Mouse (Mus musculus) spleen, embryonic (tissue): ENCODE results near the gene Igfbp1.
"Not testable (repeated sequence)": the region's sequence is repeated elsewhere in the genome, so short reads cannot be mapped to it uniquely, and the experiment has no call there.

Source experiments
- CTCF ChIA-PET: fragments of 350-600 bp; sonication (Branson Sonifier 250); formaldehyde crosslinking; loops from one replicate; lab custom pipeline; 2022; lab: Charles Lee

Igfbp1 gene

GRCm38 (mm10) chr11:7194432-7195311 lies 2.9 kb upstream of the Igfbp1 start:
- CTCF ChIA-PET, result interaction anchor here (0.6 kb wide), 1 partner anchor 79 kb away, joined by 3 read pairs; no protein-coding TSS in a partner anchor

GRCm38 (mm10) chr11:7195312-7195685 lies 2.3 kb upstream of the Igfbp1 start:
- CTCF ChIA-PET, result interaction anchor here (0.6 kb wide), 1 partner anchor 78 kb away, joined by 3 read pairs; no protein-coding TSS in a partner anchor

- CTCF ChIA-PET, result no interaction called here
These were observed 424 bp downstream of the Igfbp1 start for GRCm38 (mm10) chr11:7198006-7198405.

- CTCF ChIA-PET, result no interaction called here
These were observed 1.1 kb downstream of the Igfbp1 start for GRCm38 (mm10) chr11:7198481-7199256.

GRCm38 (mm10) chr11:7199736-7200392 lies 2.3 kb downstream of the Igfbp1 start:
- CTCF ChIA-PET, result no interaction called here

GRCm38 (mm10) chr11:7200393-7200783 lies 2.8 kb downstream of the Igfbp1 start:
- CTCF ChIA-PET, result no interaction called here

GRCm38 (mm10) chr11:7202206-7202605 lies 4.6 kb downstream of the Igfbp1 start:
- CTCF ChIA-PET, result no interaction called here

GRCm38 (mm10) chr11:7203846-7204245 lies 6.3 kb downstream of the Igfbp1 start:
- CTCF ChIA-PET, result no interaction called here

- CTCF ChIA-PET, result no interaction called here
These were observed 12.8 kb downstream of the Igfbp1 start for GRCm38 (mm10) chr11:7210343-7210742.

GRCm38 (mm10) chr11:7211211-7211610 lies 13.6 kb downstream of the Igfbp1 start:
- CTCF ChIA-PET, result no interaction called here

- CTCF ChIA-PET, result no interaction called here
These were observed 14.7 kb downstream of the Igfbp1 start for GRCm38 (mm10) chr11:7212126-7212798.

GRCm38 (mm10) chr11:7213161-7213500 lies 15.5 kb downstream of the Igfbp1 start:
- CTCF ChIA-PET, result no interaction called here

- CTCF ChIA-PET, result no interaction called here
These were observed 16.1 kb downstream of the Igfbp1 start, which contains the start of gene Igfbp3 for GRCm38 (mm10) chr11:7213501-7214341. Gene Igfbp3, minus strand, starts transcription at chr11:7213923.

GRCm38 (mm10) chr11:7214342-7214660 lies 16.7 kb downstream of the Igfbp1 start:
- CTCF ChIA-PET, result no interaction called here

- CTCF ChIA-PET, result no interaction called here
These were observed 17.2 kb downstream of the Igfbp1 start for GRCm38 (mm10) chr11:7214761-7215160.

GRCm38 (mm10) chr11:7215703-7216102 lies 18.1 kb downstream of the Igfbp1 start:
- CTCF ChIA-PET, result no interaction called here

- CTCF ChIA-PET, result not testable (repeated sequence)
These were observed 24.2 kb downstream of the Igfbp1 start for GRCm38 (mm10) chr11:7221826-7222225.

GRCm38 (mm10) chr11:7226200-7226599 lies 28.6 kb downstream of the Igfbp1 start:
- CTCF ChIA-PET, result no interaction called here

- CTCF ChIA-PET, result interaction anchor here (0.6 kb wide), 1 partner anchor 814 kb away, joined by 5 read pairs; no protein-coding TSS in a partner anchor
These were observed 29.4 kb downstream of the Igfbp1 start for GRCm38 (mm10) chr11:7226810-7227550.

- CTCF ChIA-PET, result no interaction called here
These were observed 30.5 kb downstream of the Igfbp1 start for GRCm38 (mm10) chr11:7228107-7228506.
